Mouse (Mus musculus) spleen, postnatal 0 days (tissue): ENCODE data around the gene Ifit1. TPM values are rescaled to one million over a fixed set of nuclear protein-coding genes. Genes with fewer than 3 reads are reported as not detected.

ENCODE experiments used
- polyA plus RNA-seq: library from polyadenylated mRNA; unstranded; fragments of >200 nt; fragmentation: Nextera tagmentation; extraction: Ambion mirVana; gene quantifications from 2 replicates; pipeline ENCODE4 v1.2.1, GENCODE M21; 2015

Ifit1 gene
- polyA plus RNA-seq: 6.1 and 8.6 TPM in 2 replicates

GRCm38 (mm10) chr19:34640623-34641022, at the start of gene Ifit1, which contains the start of gene Ifit1bl2:
Gene Ifit1 (plus strand): TSS chr19:34640871.
Gene Ifit1bl2 (minus strand): TSS chr19:34640743.

GRCm38 (mm10) chr19:34601888-34602287, 38.8 kb upstream of the Ifit1 start, which contains the start of gene Ifit1bl1:
Gene Ifit1bl1 (minus strand): TSS chr19:34601956.

GRCm38 (mm10) chr19:34607237-34608051, 33.2 kb upstream of the Ifit1 start, which contains the start of gene Ifit3b:
Gene Ifit3b (plus strand): TSS chr19:34607970.

Other genes with a start within 250 kb of the Ifit1 start
- 0.84 and 0.89 TPM in 2 replicates for gene Ch25h, start 165.7 kb upstream of the Ifit1 start, polyA plus RNA-seq
- 25.0 and 32.4 TPM in 2 replicates for gene Lipa, start 113.4 kb upstream of the Ifit1 start, polyA plus RNA-seq
- gene Ifit2, start 90.2 kb upstream of the Ifit1 start, polyA plus RNA-seq: 4.3 and 5.3 TPM in 2 replicates
- gene Ifit3, start 57.3 kb upstream of the Ifit1 start, polyA plus RNA-seq: 3.5 and 8.3 TPM in 2 replicates
- 0.28 and 0.63 TPM in 2 replicates for gene Ifit1bl1, start 38.9 kb upstream of the Ifit1 start, polyA plus RNA-seq
- gene Ifit3b, start 32.9 kb upstream of the Ifit1 start, polyA plus RNA-seq: 1.3 and 1.8 TPM in 2 replicates
- gene Ifit1bl2, start 128 bp upstream of the Ifit1 start, polyA plus RNA-seq: 0.37 and 0.92 TPM in 2 replicates
- gene Slc16a12, start 106.4 kb downstream of the Ifit1 start, polyA plus RNA-seq: 0.02 and 0.18 TPM in 2 replicates
- 1.6 and 1.9 TPM in 2 replicates for gene Pank1, start 238.6 kb downstream of the Ifit1 start, polyA plus RNA-seq